Mouse (Mus musculus) heart, adult 2 months (tissue): ENCODE measurements at regions not wholly inside any gene's neighbourhood (a gene's known extent, or its start where the extent isn't known, plus 50 kb on each side); places are given as distances from the start of the nearest gene placed in this dataset.

ENCODE experiments used
- DNase-seq, 2 experiments: peaks; one replicate each; pipeline ENCODE4 v3.0.0; 2021
- H3K27ac ChIP-seq: fragments of 200-600 bp; 2 replicates; pipeline ENCODE4 v1.8.1; 2022
- H3K27me3 ChIP-seq: fragments of 200-500 bp; 2 replicates; pipeline ENCODE4 v1.6.1; 2012; ENCODE audit warnings: mild to moderate bottlenecking, low read length, inconsistent platforms, mixed read lengths; ENCODE audit not compliant: control insufficient read depth, insufficient read depth
- H3K36me3 ChIP-seq: fragments of 200-500 bp; 2 replicates; pipeline ENCODE4 v1.6.1; 2012; ENCODE audit warnings: low read length, inconsistent platforms; ENCODE audit not compliant: control insufficient read depth, insufficient read depth
- H3K4me1 ChIP-seq: fragments of 200-500 bp; 2 replicates; pipeline ENCODE4 v1.6.1; 2011; ENCODE audit warnings: low read length; ENCODE audit not compliant: control insufficient read depth, insufficient read depth
- H3K4me3 ChIP-seq: fragments of 200-600 bp; 2 replicates; pipeline ENCODE4 v1.8.1; 2022
- H3K79me2 ChIP-seq: fragments of 200-500 bp; replicated peaks from 2 replicates; pipeline ENCODE4 v1.6.1; 2012; ENCODE audit warnings: mild to moderate bottlenecking, inconsistent platforms, low read length, moderate library complexity, mixed read lengths; ENCODE audit not compliant: control insufficient read depth, insufficient read depth
- H3K9ac ChIP-seq: fragments of 200-500 bp; 2 replicates; pipeline ENCODE4 v1.6.1; 2012; ENCODE audit warnings: low read depth, mild to moderate bottlenecking, control low read depth, inconsistent platforms, low read length, mixed read lengths
- CTCF ChIP-seq: fragments of 200-600 bp; IDR thresholded peaks from 2 replicates; pipeline ENCODE4 v1.8.1; 2022; ENCODE audit warnings: antibody characterized with exemption, mild to moderate bottlenecking, moderate library complexity
- EP300 ChIP-seq: fragments of 200-500 bp; IDR thresholded peaks from 2 replicates; pipeline ENCODE4 v1.6.1; 2011; ENCODE audit warnings: low read depth, low read length, control low read depth; ENCODE audit not compliant: insufficient read depth
- POLR2A ChIP-seq: fragments of 200-500 bp; IDR thresholded peaks from 2 replicates; pipeline ENCODE4 v1.6.1; 2011; ENCODE audit warnings: mild to moderate bottlenecking, low read depth, low read length, control low read depth; ENCODE audit not compliant: insufficient read depth
- WGBS: fragments of 180-500 bp; shearing (Covaris S2); methylation state at CpG from one replicate; pipeline ENCODE4 v1.1.7; 2018; 5-methylcytosine and 5-hydroxymethylcytosine counted together
- intact Hi-C: fragments of 180-260 bp; cut with DNase I; formaldehyde crosslinking; loops from one replicate; pipeline ENCODE4 v1.15.1; 2025

DNA sequence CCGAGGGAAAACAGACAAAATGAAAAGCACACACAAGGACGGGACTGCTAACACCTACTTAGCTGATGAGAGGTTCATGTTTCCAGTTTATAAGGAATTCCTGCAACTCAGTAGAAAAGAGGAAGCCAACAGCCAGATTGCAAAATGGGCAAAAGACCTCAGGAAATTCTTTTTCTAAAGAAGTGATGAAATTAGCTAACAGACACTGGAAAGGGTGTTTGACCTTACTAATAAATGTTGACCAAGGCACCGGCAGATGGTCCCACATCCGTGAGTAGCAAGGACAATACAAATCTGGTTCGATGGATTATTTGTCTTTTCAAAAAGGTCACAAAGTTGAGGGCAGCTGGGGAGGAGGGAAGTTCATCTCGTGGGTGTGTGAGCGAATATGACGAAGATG is 93.3 kb downstream of the Atxn7l3b start:
- no peak for DNase-seq
- Histone ChIP-seq H3K4me3 (no peak overlapping the region), H3K27ac (no peak overlapping the region), H3K9ac (no peak overlapping the region), H3K4me1 (no peaks in the 10 kb centered on the region), H3K27me3 (no peaks in the 10 kb centered on the region), H3K79me2 (no peaks in the 10 kb centered on the region), H3K36me3 (no peaks in the 10 kb centered on the region)
- 65% methylated on average over 8 of the region's 8 CpGs for WGBS
- intact Hi-C loops: no loop called here
- TF ChIP-seq CTCF: no peak
- no peak for TF ChIP-seq POLR2A

- TF ChIP-seq EP300 (no peak), POLR2A (no peak), CTCF (no peak)
- H3K36me3 ChIP-seq: no peaks in the 10 kb centered on the region
- no peak overlapping the region for H3K4me3 ChIP-seq
- intact Hi-C loops: no loop called here
- no peak overlapping the region for H3K9ac ChIP-seq
- no peak overlapping the region for H3K27ac ChIP-seq
- no peaks in the 10 kb centered on the region for H3K27me3 ChIP-seq
- no peak for DNase-seq
- WGBS: 41% methylated on average over 1 of the region's 1 CpGs
- no peaks in the 10 kb centered on the region for H3K79me2 ChIP-seq
- H3K4me1 ChIP-seq: no peaks in the 10 kb centered on the region
These were observed 118.6 kb downstream of the Atxn7l3b start for GRCm38 (mm10) chr10:112810181-112810580.

DNA sequence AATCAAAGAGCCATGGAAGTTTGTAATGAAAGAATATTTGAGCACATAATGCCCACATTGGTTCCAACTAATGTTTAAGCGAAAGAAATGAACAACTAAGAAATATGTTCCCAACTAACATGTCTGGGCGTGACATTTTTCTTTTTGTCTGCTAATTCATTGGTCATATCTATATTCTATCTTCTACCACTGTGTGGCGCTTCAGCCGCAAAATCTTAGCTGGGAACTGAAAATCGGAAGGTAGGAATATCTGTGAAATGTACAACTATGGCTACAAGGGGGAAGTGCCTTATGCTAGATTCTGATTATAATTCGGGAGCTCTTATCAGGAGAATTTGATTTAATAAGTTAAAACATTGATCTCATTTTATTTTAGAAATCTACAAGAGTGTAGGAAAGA is 125.2 kb downstream of the Atxn7l3b start:
- intact Hi-C loops: no loop called here
- no peaks in the 10 kb centered on the region for H3K27me3 ChIP-seq
- no peaks in the 10 kb centered on the region for H3K36me3 ChIP-seq
- no peak overlapping the region for H3K4me3 ChIP-seq
- H3K79me2 ChIP-seq: no peaks in the 10 kb centered on the region
- WGBS: 40% methylated on average over 6 of the region's 6 CpGs
- DNase-seq: no peak
- H3K4me1 ChIP-seq: no peaks in the 10 kb centered on the region
- no peak overlapping the region for H3K27ac ChIP-seq
- no peak overlapping the region for H3K9ac ChIP-seq
- peak; percentile 36 for TF ChIP-seq CTCF
- no peak for TF ChIP-seq EP300

DNA sequence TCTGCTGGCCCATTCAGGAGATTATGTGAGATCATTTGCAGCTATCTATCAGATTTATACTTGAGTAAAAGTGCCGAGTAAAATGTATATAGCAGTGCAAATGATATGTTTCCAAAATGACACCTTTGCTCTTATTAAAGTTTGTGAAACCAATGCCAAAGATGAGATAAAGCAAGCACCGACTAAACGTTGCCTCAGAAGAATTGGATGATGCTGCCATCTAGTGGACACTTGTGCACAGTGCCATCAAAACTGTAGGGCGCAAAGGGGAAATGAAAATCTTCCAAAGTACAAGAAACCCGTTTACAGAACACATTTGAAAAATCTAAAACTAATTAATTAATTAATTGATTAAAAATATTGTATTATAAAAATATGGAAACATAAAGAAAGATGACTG is 127.2 kb downstream of the Atxn7l3b start:
- Histone ChIP-seq H3K27me3 (no peaks in the 10 kb centered on the region), H3K4me1 (no peaks in the 10 kb centered on the region), H3K9ac (no peak overlapping the region), H3K79me2 (no peaks in the 10 kb centered on the region), H3K36me3 (no peaks in the 10 kb centered on the region), H3K27ac (no peak overlapping the region), H3K4me3 (no peak overlapping the region)
- DNase-seq: no peak
- WGBS: 8% methylated on average over 5 of the region's 5 CpGs
- intact Hi-C loops: no loop called here
- TF ChIP-seq POLR2A (no peak), CTCF (peak; percentile 89), EP300 (0 out of 2 replicates have a peak, but pooled peaks have one; percentile 10)

DNA sequence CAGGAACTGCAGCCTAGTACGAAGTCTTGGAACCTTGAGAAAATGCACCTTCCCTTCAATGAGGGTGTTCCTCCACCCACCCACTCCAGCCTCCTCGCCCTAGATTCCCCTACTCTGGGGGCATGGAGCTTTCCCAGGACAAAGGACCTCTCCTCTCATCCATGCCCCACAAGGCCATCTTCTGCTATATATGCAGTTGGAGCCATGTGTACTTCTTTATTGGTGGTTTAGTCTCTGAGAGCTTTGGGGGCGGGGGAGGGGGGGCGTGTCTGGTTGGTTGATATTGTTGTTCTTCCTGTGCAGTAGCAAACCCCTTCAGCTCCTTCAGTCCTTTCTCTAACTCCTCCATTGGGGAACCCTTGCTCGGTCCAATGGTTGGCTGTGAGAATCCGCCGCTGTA is 130.2 kb downstream of the Atxn7l3b start:
- DNase-seq: no peak
- H3K4me3 ChIP-seq: no peak overlapping the region
- WGBS: 52% methylated on average over 7 of the region's 7 CpGs
- H3K79me2 ChIP-seq: no peaks in the 10 kb centered on the region
- no peak overlapping the region for H3K27ac ChIP-seq
- H3K9ac ChIP-seq: no peak overlapping the region
- H3K27me3 ChIP-seq: no peaks in the 10 kb centered on the region
- no peaks in the 10 kb centered on the region for H3K36me3 ChIP-seq
- intact Hi-C loops: no loop called here
- no peak for TF ChIP-seq EP300
- no peak for TF ChIP-seq POLR2A
- no peak for TF ChIP-seq CTCF
- no peaks in the 10 kb centered on the region for H3K4me1 ChIP-seq

GRCm38 (mm10) chr10:112798090-112798489 is 130.7 kb downstream of the Atxn7l3b start:
- no peaks in the 10 kb centered on the region for H3K27me3 ChIP-seq
- H3K27ac ChIP-seq: no peak overlapping the region
- intact Hi-C loops: no loop called here
- no peaks in the 10 kb centered on the region for H3K79me2 ChIP-seq
- H3K9ac ChIP-seq: no peak overlapping the region
- no peak overlapping the region for H3K4me3 ChIP-seq
- DNase-seq: no peak
- WGBS: 19% methylated on average over 4 of the region's 4 CpGs
- no peaks in the 10 kb centered on the region for H3K4me1 ChIP-seq
- H3K36me3 ChIP-seq: no peaks in the 10 kb centered on the region
- TF ChIP-seq EP300: no peak
- TF ChIP-seq CTCF: no peak
- TF ChIP-seq POLR2A: no peak

GRCm38 (mm10) chr10:112795938-112796337 is 132.9 kb downstream of the Atxn7l3b start:
- intact Hi-C loops: no loop called here

More at GRCm38 (mm10) chr10:112795938-112796337, 132.9 kb downstream of the Atxn7l3b start:
- Histone ChIP-seq H3K36me3 (no peaks in the 10 kb centered on the region), H3K27me3 (no peaks in the 10 kb centered on the region), H3K9ac (no peak overlapping the region), H3K27ac (no peak overlapping the region), H3K4me3 (no peak overlapping the region), H3K79me2 (no peaks in the 10 kb centered on the region), H3K4me1 (no peaks in the 10 kb centered on the region)
- TF ChIP-seq CTCF: no peak
- TF ChIP-seq POLR2A: no peak
- no peak for TF ChIP-seq EP300
- DNase-seq: no peak
- 16% methylated on average over 1 of the region's 1 CpGs for WGBS
